Mouse (Mus musculus) intestine, embryonic 15.5 days (tissue): ENCODE data around the gene Mpv17. TPM values are rescaled to one million over a fixed set of nuclear protein-coding genes. Genes with fewer than 3 reads are reported as not detected.

Source experiments
- ATAC-seq: fragments of 200-750 bp; cut with Nextera tagmentation; 2 replicates; pipeline ENCODE4 v1.8.0; 2017; ENCODE audit warnings: moderate TSS enrichment, moderate library complexity
- H3K27ac ChIP-seq: fragments of 300-500 bp; sonication (generic); 2 replicates; pipeline ENCODE4 v1.5.1; 2015; ENCODE audit warnings: mild to moderate bottlenecking, inconsistent platforms
- H3K27me3 ChIP-seq: fragments of 300-500 bp; sonication (generic); replicated peaks from 2 replicates; pipeline ENCODE4 v1.6.1; 2015; ENCODE audit warnings: inconsistent platforms
- H3K36me3 ChIP-seq: fragments of 300-500 bp; sonication (generic); 2 replicates; pipeline ENCODE4 v1.6.1; 2015; ENCODE audit warnings: inconsistent platforms
- H3K4me1 ChIP-seq: fragments of 300-500 bp; sonication (generic); replicated peaks from 2 replicates; pipeline ENCODE4 v1.6.1; 2015; ENCODE audit warnings: inconsistent platforms
- H3K4me2 ChIP-seq: fragments of 300-500 bp; sonication (generic); replicated peaks from 2 replicates; pipeline ENCODE4 v1.6.1; 2015; ENCODE audit warnings: mild to moderate bottlenecking, inconsistent platforms
- H3K4me3 ChIP-seq: fragments of 300-500 bp; sonication (generic); replicated peaks from 2 replicates; pipeline ENCODE4 v1.5.1; 2015; ENCODE audit warnings: inconsistent platforms
- H3K9ac ChIP-seq: fragments of 300-500 bp; sonication (generic); 2 replicates; pipeline ENCODE4 v1.6.1; 2015; ENCODE audit warnings: inconsistent platforms
- H3K9me3 ChIP-seq: fragments of 300-500 bp; sonication (generic); 2 replicates; pipeline ENCODE4 v1.6.1; 2016; ENCODE audit warnings: inconsistent platforms
- WGBS: fragments of 180-500 bp; shearing (Covaris S2); methylation state at CpG from one replicate; pipeline ENCODE4 v1.1.7; 2015; 5-methylcytosine and 5-hydroxymethylcytosine counted together
- polyA plus RNA-seq: library from polyadenylated mRNA; unstranded; fragments of >200 nt; fragmentation: Nextera tagmentation; extraction: Ambion mirVana; gene quantifications from 2 replicates; pipeline ENCODE4 v1.2.1, GENCODE M21; 2015

The Mpv17 gene
- polyA plus RNA-seq, 1 experiment from 2014 or later: 57.1 TPM

DNA sequence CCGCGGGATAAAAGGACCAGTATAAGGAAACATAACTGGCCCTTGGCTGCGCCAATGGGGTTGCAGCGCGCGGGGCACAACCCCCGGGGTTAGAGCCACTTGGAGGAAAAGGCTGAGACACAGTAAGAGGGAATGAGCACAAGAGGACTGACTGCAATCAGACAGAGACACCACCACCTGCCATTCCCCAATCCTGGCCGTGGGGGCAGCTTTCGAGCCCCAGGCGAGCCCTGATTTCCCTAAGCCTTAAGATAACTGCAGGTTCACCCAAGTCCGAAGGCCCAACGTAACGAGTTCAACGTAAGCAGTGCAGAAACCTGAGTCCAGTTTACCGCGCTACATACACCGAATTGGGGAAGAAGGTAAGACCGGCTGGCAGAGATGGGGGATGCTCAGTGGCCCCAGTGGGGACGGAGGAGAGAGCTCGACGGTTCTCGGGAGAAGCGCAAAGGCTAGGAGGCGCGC lies 25.3 kb upstream of the Mpv17 start:
- peak overlapping the region; percentile 70 for H3K9ac ChIP-seq
- peak overlapping the region; percentile 100 for H3K27ac ChIP-seq
- whole genome bisulfite sequencing: 0% methylated on average over 25 of the region's 25 CpGs
- no peaks in the 10 kb centered on the region for H3K27me3 ChIP-seq
- peak overlapping the region; percentile 81 for H3K4me2 ChIP-seq
- peak; percentile 79 for ATAC-seq
- H3K9me3 ChIP-seq: no peaks in the 10 kb centered on the region
- H3K4me3 ChIP-seq: peak overlapping the region; percentile 79
- H3K36me3 ChIP-seq: no peaks in the 10 kb centered on the region
- no peaks in the 10 kb centered on the region for H3K4me1 ChIP-seq

GRCm38 (mm10) chr5:31168630-31169029 lies 14.6 kb upstream of the Mpv17 start:
- 89% methylated on average over 4 of the region's 4 CpGs for WGBS
- Histone ChIP-seq H3K27ac (no peak overlapping the region), H3K9ac (no peak overlapping the region), H3K4me2 (no peak overlapping the region), H3K9me3 (no peaks in the 10 kb centered on the region), H3K36me3 (peaks cover 58% of the 10 kb centered on the region), H3K27me3 (no peaks in the 10 kb centered on the region), H3K4me1 (no peaks in the 10 kb centered on the region), H3K4me3 (no peak overlapping the region)
- ATAC-seq: no peak

- no peak for ATAC-seq
- no peak overlapping the region for H3K4me2 ChIP-seq
- peaks cover 62% of the 10 kb centered on the region for H3K36me3 ChIP-seq
- no peak overlapping the region for H3K4me3 ChIP-seq
- no peaks in the 10 kb centered on the region for H3K9me3 ChIP-seq
- H3K9ac ChIP-seq: no peak overlapping the region
- WGBS: 92% methylated on average over 1 of the region's 1 CpGs
- no peak overlapping the region for H3K27ac ChIP-seq
- H3K4me1 ChIP-seq: no peaks in the 10 kb centered on the region
- H3K27me3 ChIP-seq: no peaks in the 10 kb centered on the region
Observed at GRCm38 (mm10) chr5:31164878-31165277, 10.8 kb upstream of the Mpv17 start.

- Histone ChIP-seq H3K27ac (no peak overlapping the region), H3K9me3 (no peaks in the 10 kb centered on the region), H3K4me2 (no peak overlapping the region), H3K9ac (no peak overlapping the region), H3K4me3 (no peak overlapping the region), H3K4me1 (no peaks in the 10 kb centered on the region), H3K36me3 (peaks cover 49% of the 10 kb centered on the region), H3K27me3 (no peaks in the 10 kb centered on the region)
- ATAC-seq: peak; percentile 68; the same call in 1 of the 2 replicates
Observed at GRCm38 (mm10) chr5:31162462-31162861, 8.4 kb upstream of the Mpv17 start.

GRCm38 (mm10) chr5:31153516-31154151 lies 417 bp downstream of the Mpv17 start:
- Histone ChIP-seq H3K4me1 (peaks cover 9% of the 10 kb centered on the region; the same call in 1 of the 2 replicates), H3K27me3 (no peaks in the 10 kb centered on the region), H3K4me3 (peak overlapping the region; percentile 74), H3K27ac (peak overlapping the region; percentile 61; the same call in 1 of the 2 replicates), H3K36me3 (peaks cover 10% of the 10 kb centered on the region), H3K9me3 (no peaks in the 10 kb centered on the region), H3K4me2 (peak overlapping the region; percentile 83), H3K9ac (peak overlapping the region; percentile 78)
- WGBS: 33% methylated on average over 6 of the region's 6 CpGs
- ATAC-seq: peak; percentile 51

GRCm38 (mm10) chr5:31151746-31152145 lies 2.3 kb downstream of the Mpv17 start:
- Histone ChIP-seq H3K9me3 (no peaks in the 10 kb centered on the region), H3K9ac (no peak overlapping the region)
- 80% methylated on average over 3 of the region's 3 CpGs for WGBS

DNA sequence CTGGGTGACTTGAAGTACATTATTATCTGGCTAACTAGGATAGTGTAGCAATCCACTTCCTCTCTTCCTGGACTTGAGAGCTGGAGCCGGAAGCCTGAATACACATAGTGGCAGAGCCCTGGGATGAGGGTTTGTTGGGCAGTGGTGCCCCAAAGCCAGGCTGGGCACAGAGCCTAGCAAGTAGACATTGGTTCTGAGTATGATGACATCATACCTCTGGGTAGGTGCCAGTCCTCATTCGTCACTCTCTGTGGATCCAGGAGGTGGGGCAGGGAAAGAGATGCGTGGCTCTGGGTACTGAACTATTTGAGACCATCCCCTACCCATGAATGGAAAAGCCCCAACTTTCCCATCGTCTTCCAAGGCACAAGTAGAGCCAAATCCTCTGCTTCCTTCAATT lies 4.3 kb downstream of the Mpv17 start:
- H3K27ac ChIP-seq: no peak overlapping the region
- H3K4me2 ChIP-seq: no peak overlapping the region
- 91% methylated on average over 4 of the region's 4 CpGs for WGBS
- no peak overlapping the region for H3K4me3 ChIP-seq
- no peak for ATAC-seq
- no peaks in the 10 kb centered on the region for H3K27me3 ChIP-seq
- 0 out of 2 replicates have a peak, but pooled peaks cover 4% of the 10 kb centered on the region for H3K36me3 ChIP-seq
- no peak overlapping the region for H3K9ac ChIP-seq
- peaks cover 9% of the 10 kb centered on the region; the same call in 1 of the 2 replicates for H3K4me1 ChIP-seq
- H3K9me3 ChIP-seq: no peaks in the 10 kb centered on the region

More at GRCm38 (mm10) chr5:31151746-31152145, 2.3 kb downstream of the Mpv17 start:
- Histone ChIP-seq H3K36me3 (no peaks in the 10 kb centered on the region), H3K4me3 (no peak overlapping the region), H3K4me2 (no peak overlapping the region), H3K4me1 (peaks cover 9% of the 10 kb centered on the region; the same call in 1 of the 2 replicates), H3K27me3 (no peaks in the 10 kb centered on the region), H3K27ac (no peak overlapping the region)
- ATAC-seq: no peak

DNA sequence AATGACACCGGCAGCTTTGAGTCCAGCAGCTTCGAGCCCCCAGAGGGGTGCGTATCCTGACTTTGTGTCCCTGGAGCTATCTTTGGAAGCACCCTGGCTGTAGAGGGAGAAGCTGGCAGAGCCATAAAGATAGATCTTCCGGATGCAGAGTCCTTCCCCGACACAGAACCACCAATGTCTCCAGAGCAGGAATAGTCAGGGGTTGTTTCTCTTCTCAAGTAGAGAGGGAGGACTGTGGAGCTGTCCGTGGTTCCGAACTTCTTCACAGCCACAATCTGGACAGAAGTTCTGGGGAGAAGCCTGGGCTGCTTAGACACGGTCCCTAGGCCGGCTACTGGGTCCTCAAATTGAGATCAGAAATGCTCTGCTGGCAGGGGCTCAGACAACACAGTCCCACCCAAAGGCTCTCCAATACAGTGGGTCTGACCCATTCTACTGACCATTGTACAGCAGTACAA lies 15.1 kb downstream of the Mpv17 start:
- H3K9ac ChIP-seq: no peak overlapping the region
- no peaks in the 10 kb centered on the region for H3K9me3 ChIP-seq
- H3K27me3 ChIP-seq: peaks cover 53% of the 10 kb centered on the region
- no peak overlapping the region for H3K4me3 ChIP-seq
- peaks cover 11% of the 10 kb centered on the region; the same call in 1 of the 2 replicates for H3K4me1 ChIP-seq
- peak overlapping the region; percentile 45 for H3K4me2 ChIP-seq
- peaks cover 3% of the 10 kb centered on the region; the same call in 1 of the 2 replicates for H3K36me3 ChIP-seq
- no peak overlapping the region for H3K27ac ChIP-seq
- WGBS: 10% methylated on average over 9 of the region's 9 CpGs
- ATAC-seq: no peak

- Histone ChIP-seq H3K27me3 (peaks cover 58% of the 10 kb centered on the region), H3K27ac (no peak within 1 kb of the TSS), H3K9ac (no peak within 1 kb of the TSS), H3K4me2 (peak within 1 kb of the TSS; percentile 45), H3K36me3 (peaks cover 2% of the 10 kb centered on the region; the same call in 1 of the 2 replicates), H3K4me3 (peak within 1 kb of the TSS; percentile 0; the same call in 1 of the 2 replicates), H3K9me3 (no peaks in the 10 kb centered on the region), H3K4me1 (peaks cover 11% of the 10 kb centered on the region; the same call in 1 of the 2 replicates)
- ATAC-seq: peak; percentile 43; the same call in 1 of the 2 replicates
- under 1% methylated on average over 52 of the region's 52 CpGs for WGBS
Observed at GRCm38 (mm10) chr5:31138241-31138967, 15.6 kb downstream of the Mpv17 start, which contains the start of gene Ucn. Gene Ucn, minus strand, starts transcription at chr5:31138829.

- Histone ChIP-seq H3K27ac (no peak overlapping the region), H3K36me3 (no peaks in the 10 kb centered on the region), H3K4me3 (no peak overlapping the region), H3K9ac (no peak overlapping the region), H3K9me3 (no peaks in the 10 kb centered on the region), H3K27me3 (peaks cover 58% of the 10 kb centered on the region), H3K4me1 (peaks cover 11% of the 10 kb centered on the region; the same call in 1 of the 2 replicates), H3K4me2 (peak overlapping the region; percentile 45)
- ATAC-seq: no peak
- WGBS: 2% methylated on average over 13 of the region's 13 CpGs
Observed at GRCm38 (mm10) chr5:31137658-31138057, 16.4 kb downstream of the Mpv17 start.

DNA sequence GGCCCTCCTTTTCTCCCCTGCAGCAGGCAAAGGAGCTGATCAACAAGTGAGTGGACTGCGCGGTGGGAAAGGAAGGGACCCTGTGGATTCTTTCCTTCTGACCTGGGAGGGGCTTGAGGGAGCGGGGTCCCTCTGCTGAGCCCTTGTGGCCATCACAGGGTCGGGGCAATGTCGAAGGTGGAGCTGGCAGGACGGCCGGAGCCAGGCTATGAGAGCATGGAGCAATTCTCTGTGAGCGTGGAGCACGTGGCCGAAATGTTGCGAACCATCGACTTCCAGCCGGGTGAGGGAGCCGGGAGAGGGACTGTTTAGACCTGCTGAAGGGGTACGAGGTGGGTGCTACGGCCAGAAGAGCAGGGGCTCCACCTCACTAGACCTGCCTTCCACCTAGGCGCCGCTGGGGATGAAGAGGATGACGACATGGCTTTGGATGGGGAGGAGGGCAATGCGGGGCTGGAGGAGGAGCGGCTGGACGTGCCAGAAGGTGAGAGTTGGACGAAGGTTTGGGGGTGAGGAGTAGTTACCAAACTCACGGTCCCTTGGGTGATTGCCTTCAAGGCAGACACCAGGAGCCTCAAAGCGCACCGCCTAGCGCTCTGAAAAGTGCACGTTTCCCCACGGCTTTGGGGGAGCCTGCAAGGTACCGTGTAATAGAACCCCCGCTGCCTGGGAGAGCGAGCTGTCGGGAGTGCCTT lies 17.2 kb downstream of the Mpv17 start:
- no peak overlapping the region for H3K27ac ChIP-seq
- H3K4me3 ChIP-seq: no peak overlapping the region
- WGBS: under 1% methylated on average over 33 of the region's 33 CpGs
- H3K4me2 ChIP-seq: no peak overlapping the region
- no peak overlapping the region for H3K9ac ChIP-seq
- H3K4me1 ChIP-seq: peaks cover 11% of the 10 kb centered on the region; the same call in 1 of the 2 replicates
- ATAC-seq: no peak
- H3K36me3 ChIP-seq: no peaks in the 10 kb centered on the region
- H3K9me3 ChIP-seq: no peaks in the 10 kb centered on the region
- peaks cover 58% of the 10 kb centered on the region for H3K27me3 ChIP-seq

GRCm38 (mm10) chr5:31126050-31126449 lies 28.0 kb downstream of the Mpv17 start:
- no peak for ATAC-seq
- 36% methylated on average over 5 of the region's 5 CpGs for WGBS
- Histone ChIP-seq H3K4me1 (no peaks in the 10 kb centered on the region), H3K9me3 (no peaks in the 10 kb centered on the region), H3K27ac (no peak overlapping the region), H3K9ac (no peak overlapping the region), H3K4me2 (no peak overlapping the region), H3K36me3 (no peaks in the 10 kb centered on the region), H3K27me3 (no peaks in the 10 kb centered on the region), H3K4me3 (no peak overlapping the region)
